Mouse (Mus musculus): ENCODE measurements around the gene Col4a6.

The Col4a6 gene

GRCm38 (mm10) chrX:141473470-141474302, at the start of gene Col4a6:
Gene Col4a6 (minus strand): TSS chrX:141474076.
- DNase-seq, result peak in 1 of 2 experiments; percentile 2

DNA sequence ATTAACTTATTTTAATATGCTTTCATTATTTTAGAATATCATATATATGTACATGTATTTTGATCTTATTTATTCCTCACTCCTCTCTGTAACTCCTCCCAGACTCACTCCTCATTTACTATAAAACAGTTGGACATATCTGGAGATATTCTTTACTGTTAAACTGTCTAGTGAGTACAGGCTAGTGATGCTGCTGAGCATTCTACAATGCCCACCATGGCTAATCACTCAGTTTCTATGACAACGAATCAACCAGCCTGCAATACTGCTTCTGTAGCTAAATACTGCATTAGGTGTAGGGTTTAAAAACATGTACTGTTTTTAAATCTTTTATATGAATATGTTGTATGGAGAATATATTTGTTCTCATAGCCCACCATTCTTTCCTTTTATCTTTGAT, 29.2 kb upstream of the Col4a6 start:
- no peak for DNase-seq

DNA sequence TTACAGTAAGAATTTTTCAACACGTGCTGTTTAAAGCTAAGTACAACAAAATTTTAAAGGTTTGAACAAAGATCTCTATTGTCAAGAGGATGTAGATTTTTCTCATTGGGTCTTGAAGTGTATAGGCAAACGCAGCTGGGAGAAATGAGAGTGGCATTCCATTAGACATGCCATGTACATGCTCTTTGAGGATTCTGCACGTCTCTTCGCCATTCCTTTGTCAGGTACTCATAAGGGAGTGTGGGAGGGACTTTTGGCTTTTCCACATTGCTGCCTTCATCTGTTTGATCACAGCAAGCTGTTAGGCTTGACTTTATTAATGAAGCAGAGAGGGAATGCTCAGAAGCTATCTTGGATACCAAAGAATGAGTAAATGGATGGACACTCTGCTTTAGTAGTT, 20.7 kb upstream of the Col4a6 start:
- DNase-seq, result no peak

GRCm38 (mm10) chrX:141475566-141476327, 1.9 kb upstream of the Col4a6 start:
- DNase-seq, result peak; percentile 1 to 2

DNA sequence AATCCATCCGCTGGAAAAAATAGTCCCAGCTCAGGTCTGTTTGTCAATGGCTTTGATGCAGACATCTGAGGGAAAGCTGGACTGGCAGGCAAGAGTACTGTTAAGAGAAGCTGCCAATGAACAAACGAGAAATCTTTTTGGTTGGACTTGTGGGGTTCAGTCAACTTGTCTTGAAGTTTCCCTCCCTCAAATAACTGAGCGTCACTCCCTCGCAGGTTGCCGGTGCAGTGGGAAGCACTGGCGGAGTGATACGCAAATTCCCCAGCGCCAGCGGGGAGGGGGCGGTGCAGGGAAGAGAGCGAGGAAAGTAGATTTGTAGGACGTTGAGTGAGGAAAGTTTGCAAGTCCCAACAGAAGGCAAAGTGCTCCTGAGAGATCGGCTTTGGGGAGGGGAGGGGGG, 1.2 kb upstream of the Col4a6 start, which contains the start of gene Col4a5:
Gene Col4a5 (plus strand): TSS at position 276 of the 400 bp plus-strand sequence.
- DNase-seq, result peak; percentile 47 to 57

DNA sequence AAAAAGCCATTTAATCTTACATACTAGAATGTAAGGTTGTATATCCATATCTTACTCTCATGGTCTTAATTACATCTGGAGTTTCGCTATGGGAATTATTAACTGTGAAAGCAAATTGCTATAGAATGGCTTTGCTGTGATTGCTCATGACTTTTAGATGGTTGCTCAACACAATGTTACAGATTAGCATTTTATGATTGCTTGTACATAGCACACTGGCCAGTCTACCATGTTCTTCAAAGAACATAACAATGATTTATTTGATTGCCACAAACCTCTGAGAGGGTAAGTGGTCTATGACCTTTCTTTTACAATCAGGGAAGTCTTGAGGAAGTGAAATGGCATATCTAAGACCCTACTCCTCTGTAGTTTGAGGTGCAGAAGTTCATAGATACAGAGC, 25.9 kb downstream of the Col4a6 start:
- DNase-seq, result no peak

- no peak for DNase-seq
Observed at GRCm38 (mm10) chrX:141439423-141439822, 34.5 kb downstream of the Col4a6 start.

GRCm38 (mm10) chrX:141436780-141437179, 37.1 kb downstream of the Col4a6 start:
- no peak for DNase-seq

DNA sequence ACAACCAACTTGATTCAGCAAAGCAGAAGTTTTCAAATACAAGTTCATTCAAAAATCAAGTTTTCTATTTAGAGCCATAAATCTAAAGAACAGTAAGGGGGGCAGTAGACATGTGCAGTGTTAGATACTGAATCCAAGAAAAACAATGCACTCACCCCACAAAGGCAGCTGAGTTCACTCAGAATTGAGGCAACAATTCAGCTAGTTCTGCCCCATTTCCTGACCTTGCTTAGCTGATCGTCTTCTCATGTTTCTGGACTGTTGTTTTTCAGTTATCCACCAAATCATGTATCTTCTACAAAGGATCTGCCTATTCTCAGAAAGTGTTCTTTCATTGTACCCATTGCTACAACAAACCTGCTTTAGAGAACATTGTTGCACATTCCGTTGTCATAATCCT, 58.6 kb downstream of the Col4a6 start:
- DNase-seq, result no peak

DNA sequence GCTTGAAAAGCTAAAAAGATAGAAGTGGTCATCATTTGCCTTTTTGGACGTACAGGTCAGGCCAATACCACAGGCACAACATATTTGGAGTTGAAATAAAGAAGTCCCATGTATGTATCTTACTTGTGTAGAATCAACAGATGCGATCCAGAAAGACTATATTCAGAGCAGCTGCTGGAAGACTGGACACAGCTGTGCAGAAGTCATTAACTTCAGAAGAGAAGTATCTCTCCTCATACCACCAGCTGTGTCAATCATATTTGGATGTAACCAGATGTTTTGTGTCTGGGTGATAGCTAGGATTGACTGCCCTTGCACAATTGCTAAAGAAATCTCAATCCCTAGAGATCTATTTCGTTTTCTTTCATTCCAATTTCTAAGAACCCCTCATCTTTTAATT, 77.6 kb downstream of the Col4a6 start:
- no peak for DNase-seq

GRCm38 (mm10) chrX:141385399-141386105, 88.3 kb downstream of the Col4a6 start:
- no peak for DNase-seq

GRCm38 (mm10) chrX:141384632-141385031, 89.2 kb downstream of the Col4a6 start:
- no peak for DNase-seq

GRCm38 (mm10) chrX:141370276-141370675, 103.6 kb downstream of the Col4a6 start:
- peak in 1 of 2 experiments; percentile 3 for DNase-seq

- peak in 1 of 2 experiments; percentile 3 for DNase-seq
Observed at GRCm38 (mm10) chrX:141363331-141363730, 110.5 kb downstream of the Col4a6 start.

GRCm38 (mm10) chrX:141341417-141341816, 132.5 kb downstream of the Col4a6 start:
- DNase-seq, result no peak

DNA sequence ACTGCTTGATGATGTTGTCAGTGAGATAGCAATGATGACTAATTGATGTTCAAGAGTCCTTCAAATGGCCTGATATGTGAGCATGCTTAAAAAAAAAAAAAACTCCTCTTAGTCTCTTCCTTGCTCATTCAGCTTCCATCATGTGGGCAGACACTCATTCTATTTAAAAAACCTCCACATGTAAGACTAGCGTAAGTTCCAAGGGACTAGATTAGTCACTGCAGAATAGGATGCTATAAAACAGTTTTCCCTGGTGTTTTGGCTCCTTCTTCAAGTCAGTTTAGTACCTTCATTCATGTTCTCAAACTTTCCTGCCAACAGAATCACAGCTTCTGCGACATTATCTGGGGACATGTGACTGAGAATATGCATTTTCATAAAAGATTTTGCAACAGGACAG, 145.8 kb downstream of the Col4a6 start:
- DNase-seq, result no peak

- DNase-seq, result peak; percentile 9 to 26
Observed at GRCm38 (mm10) chrX:141324201-141324600, 149.7 kb downstream of the Col4a6 start.

DNA sequence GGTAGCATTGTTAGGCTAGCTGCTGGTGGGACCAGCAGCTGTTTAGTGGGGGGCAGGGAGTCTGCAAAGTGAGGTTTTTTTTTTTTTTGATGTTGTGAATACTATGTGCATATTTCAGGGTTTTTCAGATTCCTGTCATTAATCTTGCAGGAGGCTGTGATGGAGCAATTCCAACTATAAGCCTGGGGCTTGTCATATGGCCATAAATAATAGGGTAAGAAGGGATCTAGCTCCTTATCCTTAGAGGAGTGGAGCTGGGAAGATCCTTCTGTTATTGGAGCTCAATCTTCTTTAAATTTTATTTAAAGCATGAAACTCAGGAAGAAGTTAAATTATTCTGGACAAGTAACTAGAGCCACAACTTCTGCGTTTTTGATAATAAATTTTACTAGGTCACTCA, 157.7 kb downstream of the Col4a6 start:
- DNase-seq, result no peak

DNA sequence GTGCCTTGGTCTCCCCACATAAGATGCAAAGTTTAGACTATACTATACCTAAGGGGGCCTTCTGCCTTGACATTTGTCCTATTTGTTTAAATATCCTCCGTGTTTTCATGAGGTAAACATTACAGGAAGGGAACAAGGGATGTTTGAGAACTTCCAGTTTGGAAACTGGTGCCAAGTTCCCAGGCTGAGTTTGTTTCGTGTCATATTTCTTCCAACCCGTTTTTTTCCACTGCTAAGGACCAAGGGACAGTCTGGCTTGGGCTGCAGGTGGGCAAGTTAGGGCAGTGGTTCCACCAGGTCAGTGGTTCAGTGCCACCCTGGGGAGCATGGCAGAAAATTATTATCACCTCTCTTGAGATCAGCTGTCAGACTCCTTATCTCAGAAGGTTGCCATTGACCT, 158.1 kb downstream of the Col4a6 start:
- no peak for DNase-seq

GRCm38 (mm10) chrX:141292702-141293462, 181.0 kb downstream of the Col4a6 start:
- DNase-seq, result no peak

DNA sequence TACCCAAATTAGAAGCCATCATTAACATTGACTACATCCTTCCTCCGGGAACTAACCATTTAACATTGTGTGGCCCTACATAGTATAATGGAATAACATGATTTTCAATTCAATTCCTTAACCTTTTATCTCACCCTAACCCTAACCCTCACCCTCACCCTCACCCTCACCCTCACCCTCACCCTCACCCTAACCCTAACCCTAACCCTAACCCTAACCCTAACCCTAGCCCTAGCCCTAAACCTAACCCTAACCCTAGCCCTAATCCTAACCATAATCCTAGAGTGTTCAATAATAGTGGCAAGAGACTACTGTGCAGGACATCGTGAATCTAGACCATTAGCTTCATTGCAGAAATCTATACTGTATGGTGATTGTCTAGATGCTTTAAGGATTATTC, 197.5 kb downstream of the Col4a6 start:
- no peak for DNase-seq

GRCm38 (mm10) chrX:141265986-141266385, 207.9 kb downstream of the Col4a6 start:
- no peak for DNase-seq

Measured in cerebellum, postnatal 14 days (tissue).